Mouse (Mus musculus) naive thymus-derived CD4-positive, alpha-beta T cell, adult 2 months (primary cell): ENCODE data around the gene Igf2bp1.
"Not testable (repeated sequence)": the region's sequence is repeated elsewhere in the genome, so short reads cannot be mapped to it uniquely, and the experiment has no call there.

Experiments
- DNase-seq: peaks from one replicate; pipeline ENCODE4 v3.0.0-alpha.2; 2011; ENCODE audit warnings: low read depth

Igf2bp1 gene

GRCm38 (mm10) chr11:95963304-95963703 is 42.4 kb downstream of the Igf2bp1 start:
- DNase-seq, result no peak

- DNase-seq, result no peak
Measured at GRCm38 (mm10) chr11:95959152-95959551, 46.6 kb downstream of the Igf2bp1 start.

- no peak for DNase-seq
Measured at GRCm38 (mm10) chr11:95958251-95958650, 47.5 kb downstream of the Igf2bp1 start.

GRCm38 (mm10) chr11:95957407-95957806 is 48.3 kb downstream of the Igf2bp1 start:
- no peak for DNase-seq

- DNase-seq, result no peak
Measured at GRCm38 (mm10) chr11:95953313-95953712, 52.4 kb downstream of the Igf2bp1 start.

- DNase-seq, result no peak
Measured at GRCm38 (mm10) chr11:95945838-95946472, 59.8 kb downstream of the Igf2bp1 start.

GRCm38 (mm10) chr11:95939828-95940507 is 65.8 kb downstream of the Igf2bp1 start:
- no peak for DNase-seq

GRCm38 (mm10) chr11:95936409-95936808 is 69.3 kb downstream of the Igf2bp1 start:
- DNase-seq, result no peak

GRCm38 (mm10) chr11:95932168-95932567 is 73.6 kb downstream of the Igf2bp1 start:
- not testable (repeated sequence) for DNase-seq

- no peak for DNase-seq
Measured at GRCm38 (mm10) chr11:95926398-95926797, 79.3 kb downstream of the Igf2bp1 start.

GRCm38 (mm10) chr11:95925976-95926375 is 79.8 kb downstream of the Igf2bp1 start:
- no peak for DNase-seq

- DNase-seq, result no peak
Measured at GRCm38 (mm10) chr11:95924215-95924614, 81.5 kb downstream of the Igf2bp1 start.

GRCm38 (mm10) chr11:95923477-95923876 is 82.3 kb downstream of the Igf2bp1 start:
- not testable (repeated sequence) for DNase-seq

GRCm38 (mm10) chr11:95921991-95922621 is 83.6 kb downstream of the Igf2bp1 start:
- DNase-seq, result no peak

- no peak for DNase-seq
Measured at GRCm38 (mm10) chr11:95916426-95916825, 89.3 kb downstream of the Igf2bp1 start.

- peak; percentile 27 for DNase-seq
Measured at GRCm38 (mm10) chr11:95915006-95915710, 90.6 kb downstream of the Igf2bp1 start.

- peak; percentile 27 for DNase-seq
Measured at GRCm38 (mm10) chr11:95914571-95914991, 91.2 kb downstream of the Igf2bp1 start, which contains the start of gene B4galnt2. Gene B4galnt2, minus strand, starts transcription at chr11:95914891.

GRCm38 (mm10) chr11:95913959-95914566 is 91.7 kb downstream of the Igf2bp1 start:
- peak; percentile 24 for DNase-seq

- DNase-seq, result no peak
Measured at GRCm38 (mm10) chr11:95911579-95911978, 94.2 kb downstream of the Igf2bp1 start.

GRCm38 (mm10) chr11:95907805-95908524 is 97.8 kb downstream of the Igf2bp1 start:
- no peak for DNase-seq
